Mouse (Mus musculus) forebrain, embryonic 10.5 days (tissue): ENCODE results near the gene Tfap4. TPM values are rescaled to one million over a fixed set of nuclear protein-coding genes. Genes with fewer than 3 reads are reported as not detected.

ENCODE experiments used
- DNase-seq: peaks from one replicate; pipeline ENCODE4 v3.0.0-alpha.2; 2017; ENCODE audit warnings: low spot score; ENCODE audit errors: extremely low spot score
- H3K27ac ChIP-seq: fragments of 300-500 bp; sonication (generic); 2 replicates; pipeline ENCODE4 v1.5.1; 2016; ENCODE audit warnings: mild to moderate bottlenecking
- H3K27me3 ChIP-seq: fragments of 300-500 bp; sonication (generic); 2 replicates; pipeline ENCODE4 v1.6.1; 2016; ENCODE audit warnings: mild to moderate bottlenecking; ENCODE audit not compliant: poor library complexity, severe bottlenecking
- H3K36me3 ChIP-seq: fragments of 300-500 bp; sonication (generic); replicated peaks from 2 replicates; pipeline ENCODE4 v1.6.1; 2016; ENCODE audit warnings: mild to moderate bottlenecking, moderate library complexity
- H3K4me1 ChIP-seq: fragments of 300-500 bp; sonication (generic); 2 replicates; pipeline ENCODE4 v1.6.1; 2016
- H3K4me3 ChIP-seq: fragments of 300-500 bp; sonication (generic); 2 replicates; pipeline ENCODE4 v1.5.1; 2016; ENCODE audit warnings: mild to moderate bottlenecking, moderate library complexity
- H3K9me3 ChIP-seq: fragments of 300-500 bp; sonication (generic); 2 replicates; pipeline ENCODE4 v1.6.1; 2016; ENCODE audit warnings: mild to moderate bottlenecking, moderate library complexity
- WGBS: fragments of 180-500 bp; shearing (Covaris S2); methylation state at CpG from one replicate; pipeline ENCODE4 v1.1.7; 2016; 5-methylcytosine and 5-hydroxymethylcytosine counted together
- polyA plus RNA-seq: library from polyadenylated mRNA; unstranded; fragments of >200 nt; fragmentation: Nextera tagmentation; extraction: Ambion mirVana; gene quantifications from 2 replicates; pipeline ENCODE4 v1.2.1, GENCODE M21; 2016

The Tfap4 gene
- polyA plus RNA-seq, 1 experiment from 2014 or later, result 32.0 TPM

DNA sequence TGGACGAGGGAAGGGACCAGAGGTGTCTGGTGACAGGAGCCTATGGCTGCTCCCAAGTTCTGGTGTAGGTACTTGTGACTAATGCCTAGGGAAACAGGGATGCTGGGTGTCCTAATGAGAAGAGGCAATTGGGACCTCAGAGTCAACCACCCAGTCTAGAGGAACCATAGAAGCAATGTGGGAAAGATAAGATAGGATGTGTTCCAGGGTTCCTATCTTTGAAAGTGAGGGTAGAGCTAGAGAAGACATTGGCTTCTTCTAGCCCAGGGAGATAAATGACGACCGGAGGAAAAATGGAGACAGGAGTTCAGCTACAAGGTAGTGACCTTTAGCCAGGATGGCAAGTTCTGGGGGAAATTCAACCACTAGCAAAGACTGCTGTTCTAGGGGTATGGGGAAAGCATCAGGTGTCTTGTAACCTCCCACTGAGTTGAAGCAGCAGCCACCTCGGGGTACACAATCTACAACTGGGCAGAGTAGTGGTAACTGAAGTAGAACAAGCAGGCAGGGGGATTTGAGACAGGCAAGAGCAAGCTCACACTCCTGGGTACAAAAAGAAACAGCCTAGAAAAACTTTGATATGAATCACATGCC is 38.5 kb downstream of the Tfap4 start:
- Histone ChIP-seq H3K27me3 (no peaks in the 10 kb centered on the region), H3K4me3 (no peak overlapping the region), H3K4me1 (peaks cover 25% of the 10 kb centered on the region), H3K27ac (no peak overlapping the region), H3K36me3 (no peaks in the 10 kb centered on the region), H3K9me3 (no peaks in the 10 kb centered on the region)
- 79% methylated on average over 4 of the region's 4 CpGs for WGBS
- DNase-seq, result no peak

DNA sequence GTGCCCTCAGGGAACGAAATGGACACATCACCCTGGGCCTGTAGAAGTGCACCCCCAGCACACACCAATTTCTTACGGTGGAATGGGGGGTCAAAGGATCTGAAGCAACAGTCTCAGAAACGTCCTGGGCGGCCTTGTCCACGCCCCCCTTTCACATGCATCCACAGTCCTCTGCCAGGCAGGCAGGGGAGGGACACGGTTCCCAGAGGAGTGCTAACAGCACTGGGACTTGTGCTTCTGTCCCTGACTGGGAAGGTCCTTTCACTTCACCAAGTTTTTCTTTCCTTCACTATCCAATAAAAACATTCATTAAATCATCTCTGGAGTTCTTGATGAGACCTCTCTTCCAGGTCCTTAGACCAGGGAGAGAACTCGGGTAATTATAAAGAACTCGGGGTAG is 39.0 kb downstream of the Tfap4 start:
- WGBS, result 80% methylated on average over 8 of the region's 8 CpGs
- no peak for DNase-seq
- Histone ChIP-seq H3K36me3 (no peaks in the 10 kb centered on the region), H3K27me3 (no peaks in the 10 kb centered on the region), H3K4me1 (peaks cover 25% of the 10 kb centered on the region), H3K4me3 (no peak overlapping the region), H3K9me3 (no peaks in the 10 kb centered on the region), H3K27ac (no peak overlapping the region)

DNA sequence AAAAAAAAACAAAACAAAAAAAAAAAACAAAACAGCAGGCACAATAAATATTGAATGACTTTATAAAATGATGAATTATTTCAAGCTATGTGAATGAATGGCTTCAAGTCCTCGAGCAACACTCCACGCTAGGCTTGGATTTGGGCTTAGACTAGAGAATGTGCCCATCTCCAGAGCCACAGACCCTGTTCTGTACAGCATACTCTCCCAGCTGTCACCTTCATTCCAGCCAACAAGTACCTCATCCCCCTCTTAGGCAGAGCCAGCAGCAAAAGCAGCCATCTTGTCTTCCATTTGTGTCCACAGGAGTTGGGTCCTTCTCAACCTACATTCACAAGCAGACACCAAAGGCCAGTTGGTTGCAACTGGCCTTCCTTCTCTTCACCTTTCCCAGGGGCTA is 39.8 kb downstream of the Tfap4 start:
- H3K4me3 ChIP-seq, result no peak overlapping the region
- H3K4me1 ChIP-seq, result peaks cover 25% of the 10 kb centered on the region
- no peak for DNase-seq
- H3K27me3 ChIP-seq, result no peaks in the 10 kb centered on the region
- no peak overlapping the region for H3K27ac ChIP-seq
- H3K9me3 ChIP-seq, result no peaks in the 10 kb centered on the region
- 96% methylated on average over 2 of the region's 2 CpGs for WGBS
- no peaks in the 10 kb centered on the region for H3K36me3 ChIP-seq

DNA sequence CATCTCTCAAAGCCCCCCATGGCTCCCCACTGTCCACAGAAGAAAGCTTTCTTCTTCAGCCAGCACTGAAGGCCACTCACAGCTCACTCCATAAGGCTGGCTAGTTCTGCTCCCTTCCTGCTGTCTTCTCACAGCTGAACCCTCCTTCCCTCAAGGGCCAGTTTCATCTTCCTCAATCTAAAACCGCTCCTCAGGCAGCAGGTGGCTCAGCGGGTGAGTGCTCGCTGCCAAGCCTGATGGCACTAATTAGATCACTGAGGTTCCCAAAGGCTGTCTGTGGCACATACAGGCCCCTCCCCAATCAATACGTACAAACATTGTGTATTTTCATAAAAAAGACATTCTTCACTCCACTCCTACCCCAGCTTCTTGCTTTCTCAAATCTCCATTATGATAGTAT is 40.5 kb downstream of the Tfap4 start:
- DNase-seq, result no peak

DNA sequence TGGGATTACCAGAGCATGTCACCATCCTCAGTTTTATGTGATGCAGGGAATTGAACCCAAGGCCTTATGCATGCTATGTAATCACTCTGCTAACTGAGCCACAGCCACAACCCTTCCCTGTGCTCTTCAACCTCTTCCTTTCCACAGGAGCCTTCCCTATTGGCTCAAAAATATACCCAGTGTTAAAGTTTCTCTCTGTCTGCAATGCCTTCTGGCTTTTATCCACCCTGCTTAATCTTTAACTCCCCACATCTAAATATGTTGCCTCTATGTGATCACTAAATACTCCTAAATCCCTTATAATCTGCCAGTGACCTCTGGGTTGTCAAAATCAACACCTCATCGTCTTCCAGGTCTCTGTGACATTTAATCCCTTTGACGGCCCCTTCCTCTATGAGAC is 41.7 kb downstream of the Tfap4 start:
- 78% methylated on average over 2 of the region's 2 CpGs for WGBS
- H3K4me1 ChIP-seq, result peaks cover 19% of the 10 kb centered on the region
- no peaks in the 10 kb centered on the region for H3K36me3 ChIP-seq
- no peak for DNase-seq
- H3K9me3 ChIP-seq, result no peaks in the 10 kb centered on the region
- H3K27ac ChIP-seq, result no peak overlapping the region
- H3K27me3 ChIP-seq, result no peaks in the 10 kb centered on the region
- no peak overlapping the region for H3K4me3 ChIP-seq

More for the DNA sequence above, 40.5 kb downstream of the Tfap4 start:
- whole genome bisulfite sequencing, result 73% methylated on average over 4 of the region's 4 CpGs
- H3K4me1 ChIP-seq, result peaks cover 25% of the 10 kb centered on the region
- H3K4me3 ChIP-seq, result no peak overlapping the region
- no peaks in the 10 kb centered on the region for H3K27me3 ChIP-seq
- no peaks in the 10 kb centered on the region for H3K36me3 ChIP-seq
- H3K9me3 ChIP-seq, result no peaks in the 10 kb centered on the region
- H3K27ac ChIP-seq, result no peak overlapping the region

DNA sequence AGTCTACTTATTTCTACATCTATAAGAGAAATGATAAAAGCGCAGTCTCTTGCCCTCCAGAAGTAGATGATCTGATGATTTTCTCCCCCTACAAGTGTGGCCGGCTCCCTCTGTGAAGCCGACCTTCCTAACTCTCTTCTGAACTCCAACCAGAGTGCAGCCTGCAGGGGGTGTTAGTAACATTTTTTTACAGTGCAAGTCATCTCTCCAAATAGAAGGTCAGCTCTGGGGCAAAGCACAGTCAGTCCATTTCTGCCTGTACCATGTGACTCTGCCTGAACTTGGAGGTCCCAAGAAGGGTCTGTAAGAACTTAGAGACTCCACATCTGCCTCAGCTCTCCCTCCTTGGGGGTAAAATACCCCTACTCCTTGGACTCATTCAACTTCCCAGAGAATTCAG is 45.3 kb downstream of the Tfap4 start:
- H3K9me3 ChIP-seq, result no peaks in the 10 kb centered on the region
- no peak overlapping the region for H3K27ac ChIP-seq
- DNase-seq, result no peak
- no peaks in the 10 kb centered on the region for H3K27me3 ChIP-seq
- WGBS, result 92% methylated on average over 3 of the region's 3 CpGs
- H3K4me1 ChIP-seq, result no peaks in the 10 kb centered on the region
- H3K4me3 ChIP-seq, result no peak overlapping the region
- no peaks in the 10 kb centered on the region for H3K36me3 ChIP-seq

DNA sequence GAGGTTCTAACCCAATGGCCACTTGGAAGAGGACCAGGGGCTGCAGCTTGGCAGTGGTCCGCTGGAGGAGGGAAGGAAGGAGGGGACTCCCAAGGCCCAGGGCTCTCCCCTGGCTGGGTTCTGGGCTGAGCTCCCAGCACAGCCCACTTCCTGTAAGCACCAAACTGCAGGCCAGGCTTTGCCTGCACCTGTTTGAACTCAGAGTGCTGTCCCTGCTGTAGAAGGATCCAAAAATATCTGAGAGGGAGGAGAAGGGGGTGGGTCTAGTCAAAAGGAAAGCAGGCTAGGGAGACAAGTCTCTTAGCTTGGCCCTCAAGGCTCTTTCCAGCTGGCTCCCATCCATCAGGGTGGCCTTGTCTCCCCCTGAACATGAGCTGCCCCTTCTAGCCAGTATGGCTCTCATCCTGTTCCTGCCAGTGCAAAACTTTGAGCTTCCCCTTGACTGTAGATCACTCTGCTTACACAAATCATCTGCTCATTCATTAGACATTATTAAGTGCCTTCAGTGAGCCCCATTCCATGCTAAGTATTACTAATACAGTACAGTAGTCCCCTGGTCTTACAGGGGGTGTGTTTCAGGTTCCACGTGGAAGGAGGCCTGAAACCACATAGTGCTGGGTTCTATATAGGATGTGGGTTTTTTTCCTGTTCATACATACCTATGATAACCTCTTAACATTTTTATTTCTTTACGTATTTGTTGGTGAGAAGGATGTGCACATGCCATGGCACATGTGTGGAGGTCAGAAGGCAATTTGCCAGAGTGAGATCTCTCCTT is 46.8 kb downstream of the Tfap4 start:
- 80% methylated on average over 3 of the region's 3 CpGs for WGBS
- DNase-seq, result no peak
- no peaks in the 10 kb centered on the region for H3K4me1 ChIP-seq

DNA sequence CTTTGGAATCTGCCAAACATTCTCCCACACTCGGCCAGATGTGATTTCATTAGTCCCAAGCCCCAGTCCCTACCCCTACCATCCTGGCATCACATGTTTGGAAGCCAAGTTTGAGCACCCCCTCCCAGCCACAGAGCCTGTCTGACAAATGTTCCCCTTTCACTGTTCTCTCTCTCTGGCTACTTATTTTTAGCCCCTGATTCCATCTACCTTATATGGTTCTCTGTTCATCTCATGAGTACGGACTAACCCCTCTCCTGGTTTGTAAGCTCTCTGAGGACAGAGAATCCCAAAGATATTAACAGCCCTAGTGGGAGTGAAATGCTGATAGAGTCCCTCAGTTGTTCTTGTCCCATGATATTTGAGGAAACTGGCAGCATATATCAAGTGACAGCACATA is 48.3 kb downstream of the Tfap4 start:
- Histone ChIP-seq H3K36me3 (no peaks in the 10 kb centered on the region), H3K4me1 (no peaks in the 10 kb centered on the region), H3K27ac (no peak overlapping the region), H3K4me3 (no peak overlapping the region), H3K9me3 (no peaks in the 10 kb centered on the region), H3K27me3 (no peaks in the 10 kb centered on the region)
- 89% methylated on average over 2 of the region's 2 CpGs for WGBS
- DNase-seq, result no peak

More for the DNA sequence above, 46.8 kb downstream of the Tfap4 start:
- Histone ChIP-seq H3K9me3 (no peaks in the 10 kb centered on the region), H3K27ac (no peak overlapping the region), H3K4me3 (no peak overlapping the region), H3K36me3 (no peaks in the 10 kb centered on the region), H3K27me3 (no peaks in the 10 kb centered on the region)

DNA sequence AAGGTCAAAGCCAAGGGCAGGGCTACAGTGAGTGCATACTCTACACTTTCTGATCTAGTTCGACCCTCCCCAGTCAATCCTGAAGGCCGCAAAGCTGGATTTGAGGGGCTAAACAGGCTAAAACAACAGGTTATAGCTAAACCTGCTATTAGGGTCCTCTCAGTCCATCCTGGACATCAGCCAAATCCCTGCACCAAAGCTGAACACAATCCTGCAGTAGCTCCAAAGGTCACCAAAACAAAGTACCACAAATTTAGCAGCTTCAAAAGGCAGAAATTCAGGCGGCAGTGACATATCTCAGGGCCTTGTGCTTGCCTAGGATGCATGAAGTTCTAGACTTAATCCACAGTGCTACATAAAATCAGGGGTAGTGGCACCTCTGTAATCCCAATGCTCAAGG is 53.5 kb downstream of the Tfap4 start:
- 86% methylated on average over 3 of the region's 3 CpGs for WGBS

DNA sequence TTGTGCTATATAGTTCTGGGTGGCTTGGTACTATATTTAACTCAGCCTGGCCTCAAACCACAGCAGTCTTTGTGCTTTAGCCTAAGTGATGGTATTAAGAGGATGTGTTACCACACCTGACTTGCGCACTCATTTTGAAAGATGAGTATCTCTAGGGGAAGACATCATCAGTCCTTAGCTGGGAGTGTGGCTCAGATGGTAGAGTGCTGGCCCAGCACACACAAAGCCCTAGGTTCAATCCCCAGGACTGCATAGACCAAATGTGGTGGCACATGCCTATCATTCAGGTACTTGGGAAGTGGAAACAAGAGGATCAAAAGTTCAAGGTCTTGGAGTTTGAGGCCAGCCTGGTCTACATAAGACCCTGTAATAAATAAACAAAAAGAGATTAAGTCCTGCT is 56.2 kb downstream of the Tfap4 start:
- no peaks in the 10 kb centered on the region for H3K4me1 ChIP-seq
- no peak for DNase-seq
- no peak overlapping the region for H3K4me3 ChIP-seq
- H3K9me3 ChIP-seq, result no peaks in the 10 kb centered on the region
- H3K27me3 ChIP-seq, result no peaks in the 10 kb centered on the region
- 98% methylated on average over 1 of the region's 1 CpGs for WGBS
- no peak overlapping the region for H3K27ac ChIP-seq
- no peaks in the 10 kb centered on the region for H3K36me3 ChIP-seq

More for the DNA sequence above, 53.5 kb downstream of the Tfap4 start:
- no peaks in the 10 kb centered on the region for H3K27me3 ChIP-seq
- DNase-seq, result no peak
- H3K27ac ChIP-seq, result no peak overlapping the region
- no peaks in the 10 kb centered on the region for H3K36me3 ChIP-seq
- no peaks in the 10 kb centered on the region for H3K4me1 ChIP-seq
- no peak overlapping the region for H3K4me3 ChIP-seq
- H3K9me3 ChIP-seq, result no peaks in the 10 kb centered on the region

DNA sequence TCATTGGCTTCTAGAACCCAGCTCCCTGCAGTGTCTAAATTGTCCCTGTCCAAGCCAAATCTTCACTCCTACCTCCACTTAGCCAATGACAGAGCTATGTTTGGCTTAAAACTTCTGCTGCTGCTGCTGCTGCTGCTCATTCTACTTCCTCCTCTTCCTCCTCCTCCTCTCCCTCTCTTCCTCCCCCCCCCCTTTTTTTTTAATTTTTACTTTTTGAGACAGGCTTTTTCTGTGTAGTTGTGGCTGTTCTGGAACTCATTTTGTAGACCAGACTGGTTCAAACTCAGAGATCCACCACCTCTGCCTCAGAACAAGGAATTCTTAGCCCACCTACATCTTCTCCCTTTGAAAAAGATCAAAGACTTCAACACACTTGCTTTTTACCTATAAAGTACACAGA is 57.1 kb downstream of the Tfap4 start:
- Histone ChIP-seq H3K27ac (no peak overlapping the region), H3K9me3 (no peaks in the 10 kb centered on the region), H3K36me3 (no peaks in the 10 kb centered on the region), H3K4me3 (no peak overlapping the region), H3K4me1 (no peaks in the 10 kb centered on the region), H3K27me3 (no peaks in the 10 kb centered on the region)
- DNase-seq, result no peak

DNA sequence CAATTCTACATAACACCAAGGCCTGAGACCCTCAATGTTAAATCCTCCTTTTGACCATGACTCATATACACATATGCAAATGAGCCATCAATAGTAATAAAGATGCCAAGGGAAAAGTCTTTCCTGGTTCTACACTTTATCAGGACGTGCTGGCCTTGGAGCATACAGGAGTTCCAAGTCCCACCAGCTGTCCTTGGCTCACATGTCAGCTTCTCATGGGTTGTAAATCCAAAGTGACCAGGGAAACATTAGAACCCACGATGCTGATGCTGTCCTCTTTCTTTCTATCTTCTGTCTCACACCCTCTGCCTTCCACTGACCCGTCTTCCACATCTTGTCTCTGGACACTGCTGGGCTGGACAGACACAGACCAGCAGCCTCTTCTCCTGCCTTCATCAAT is 58.0 kb downstream of the Tfap4 start:
- no peaks in the 10 kb centered on the region for H3K4me1 ChIP-seq
- H3K36me3 ChIP-seq, result no peaks in the 10 kb centered on the region
- H3K27me3 ChIP-seq, result no peaks in the 10 kb centered on the region
- no peak overlapping the region for H3K27ac ChIP-seq
- no peaks in the 10 kb centered on the region for H3K9me3 ChIP-seq
- no peak overlapping the region for H3K4me3 ChIP-seq
- DNase-seq, result no peak
- 92% methylated on average over 3 of the region's 3 CpGs for WGBS

DNA sequence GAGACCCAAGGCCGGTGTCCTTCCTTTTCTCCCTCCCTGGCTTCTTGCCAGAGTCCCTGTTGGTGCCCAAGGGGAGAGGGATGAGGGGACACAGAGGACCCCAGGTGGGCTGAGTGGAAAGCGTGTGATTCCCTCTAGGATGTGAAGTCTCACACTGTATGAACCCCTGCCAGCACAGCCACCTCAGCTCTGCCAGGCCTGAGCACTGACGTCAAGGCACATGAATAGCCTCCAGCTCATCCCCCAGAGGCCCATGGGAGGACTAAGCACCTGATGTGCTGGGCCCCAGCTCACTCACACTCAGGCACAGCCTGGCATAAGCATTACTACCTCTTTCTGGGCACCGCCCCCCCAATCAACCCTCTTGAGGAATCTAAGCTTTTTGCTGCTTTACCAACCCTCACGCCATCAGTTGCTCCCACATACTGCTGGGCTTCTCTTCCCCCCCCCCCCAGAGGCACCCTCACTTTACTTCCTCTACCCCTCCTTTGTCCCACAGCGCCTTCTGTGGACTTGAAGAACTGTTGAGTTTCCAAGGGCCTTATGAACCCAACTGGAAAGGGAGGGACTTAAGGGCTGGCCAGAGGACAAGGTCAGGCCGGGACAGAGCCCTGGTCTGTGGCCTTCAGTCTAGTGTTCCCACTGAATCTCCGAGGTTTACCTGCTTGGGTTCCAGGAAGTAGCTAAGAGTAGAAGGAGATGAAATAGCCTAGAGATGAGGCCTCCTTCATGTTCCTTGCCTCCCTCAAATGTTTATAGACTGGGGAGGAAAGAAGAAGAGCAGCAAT is 58.9 kb downstream of the Tfap4 start:
- Histone ChIP-seq H3K27me3 (no peaks in the 10 kb centered on the region), H3K4me1 (no peaks in the 10 kb centered on the region), H3K36me3 (no peaks in the 10 kb centered on the region), H3K27ac (no peak overlapping the region), H3K9me3 (no peaks in the 10 kb centered on the region), H3K4me3 (no peak overlapping the region)
- 92% methylated on average over 8 of the region's 8 CpGs for WGBS
- no peak for DNase-seq
